Mouse (Mus musculus) lung, postnatal 0 days (tissue): Measurements from ENCODE around the gene Glp2r.

ENCODE experiments used
- CTCF ChIP-seq: IDR thresholded peaks from 2 replicates; pipeline ENCODE4 v1.5.1; 2016; ENCODE audit warnings: antibody characterized with exemption, mild to moderate bottlenecking
- EP300 ChIP-seq: IDR thresholded peaks from 2 replicates; pipeline ENCODE4 v1.6.1; 2016; ENCODE audit warnings: antibody characterized with exemption, mild to moderate bottlenecking, control low read depth

DNA sequence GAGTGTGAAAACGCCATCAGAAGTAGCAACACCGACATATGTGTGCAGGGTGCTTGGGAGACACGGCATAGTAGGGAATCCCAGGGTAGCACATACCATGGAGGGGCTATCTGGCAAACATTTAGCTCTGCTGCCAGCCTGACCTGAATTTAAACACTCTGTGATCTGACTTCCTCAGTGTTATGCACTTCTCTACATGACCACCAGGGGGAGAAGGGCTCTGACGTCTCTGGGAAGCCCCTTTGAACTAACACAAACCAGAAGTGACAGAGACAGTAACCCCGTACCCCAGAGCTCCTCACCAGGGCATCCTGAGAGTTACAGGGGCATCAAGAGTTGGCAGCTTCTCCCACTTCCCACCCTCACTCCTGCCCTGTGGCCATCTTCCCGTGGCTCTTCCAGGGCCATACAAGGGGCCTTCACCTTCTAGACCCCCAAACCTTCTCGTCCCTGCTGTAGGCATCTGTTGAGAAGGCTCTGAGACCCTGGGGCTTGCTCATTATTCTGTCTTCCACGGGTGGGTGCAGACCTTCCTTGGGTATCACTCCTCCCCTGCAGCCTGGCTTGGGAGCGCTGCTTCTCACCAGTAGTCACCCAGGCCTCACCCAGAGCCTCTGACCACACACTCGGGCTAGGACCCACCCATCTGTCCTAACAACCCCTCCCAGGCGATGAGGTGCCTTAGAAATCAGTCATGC is 113.1 kb downstream of the Glp2r start:
- TF ChIP-seq CTCF (peak; percentile 93), EP300 (no peak)
